Mouse (Mus musculus): ENCODE measurements at regions not wholly inside any gene's neighbourhood (a gene's known extent, or its start where the extent isn't known, plus 50 kb on each side); places are given as distances from the start of the nearest gene placed in this dataset.

DNA sequence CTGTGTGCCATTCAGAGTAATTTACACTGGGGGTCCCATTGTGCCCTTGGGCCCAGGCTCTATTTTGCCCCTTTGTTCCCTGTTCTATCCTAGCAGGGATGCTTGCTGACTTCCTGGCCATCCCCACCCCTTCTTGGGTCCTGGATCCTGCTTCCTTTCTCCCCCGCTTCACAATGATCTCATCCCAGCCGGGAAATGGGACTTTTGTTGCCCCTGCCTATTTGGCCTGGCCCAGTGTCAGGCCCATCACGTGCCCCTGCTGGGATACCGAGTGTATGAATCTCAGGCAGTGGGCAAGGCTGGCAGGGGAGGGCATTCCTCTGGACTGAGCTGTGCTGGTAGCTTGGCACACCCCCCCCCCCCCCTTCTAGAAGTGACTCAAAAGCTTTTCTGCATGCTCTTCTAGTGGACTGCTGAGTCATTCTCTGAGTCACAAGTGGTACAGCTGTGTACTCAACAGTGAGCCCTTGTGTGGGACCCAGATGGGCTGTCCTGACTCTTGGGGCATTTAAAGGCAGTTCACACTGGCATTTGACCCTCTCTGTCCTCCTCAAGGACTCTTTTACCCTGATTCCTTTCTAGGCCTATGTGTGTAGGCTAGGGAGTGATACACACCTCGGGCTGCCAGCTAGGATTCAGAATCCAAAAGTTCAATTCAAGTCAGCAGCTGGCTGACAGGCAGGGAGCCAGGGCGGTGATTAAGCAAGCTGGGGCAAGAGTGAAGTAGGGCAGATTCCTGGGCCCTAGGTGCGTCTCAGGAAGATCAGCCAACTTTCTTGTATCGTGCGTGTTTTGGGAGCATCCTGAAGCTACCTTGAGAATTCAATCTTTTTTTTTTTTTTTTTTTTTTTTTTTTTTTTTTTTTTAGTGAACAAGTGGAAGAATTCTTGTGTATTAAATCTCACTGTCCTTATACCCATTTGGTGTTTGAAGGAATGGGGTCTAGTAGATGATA is 1156.6 kb upstream of the A1bg start:
- ATAC-seq (ENCODE audit: low FRiP score): no peak
- no peak overlapping the region for H3K27ac ChIP-seq
- no peak overlapping the region for H3K9ac ChIP-seq
- H3K9me3 ChIP-seq (replicated peaks): no peaks in the 10 kb centered on the region
- no peaks in the 10 kb centered on the region for H3K4me1 ChIP-seq
- WGBS: 59% methylated on average over 9 of the region's 9 CpGs
- no peak overlapping the region for H3K4me2 ChIP-seq (replicated peaks)
- no peak overlapping the region for H3K4me3 ChIP-seq
- no peaks in the 10 kb centered on the region for H3K27me3 ChIP-seq
- H3K36me3 ChIP-seq: no peaks in the 10 kb centered on the region

DNA sequence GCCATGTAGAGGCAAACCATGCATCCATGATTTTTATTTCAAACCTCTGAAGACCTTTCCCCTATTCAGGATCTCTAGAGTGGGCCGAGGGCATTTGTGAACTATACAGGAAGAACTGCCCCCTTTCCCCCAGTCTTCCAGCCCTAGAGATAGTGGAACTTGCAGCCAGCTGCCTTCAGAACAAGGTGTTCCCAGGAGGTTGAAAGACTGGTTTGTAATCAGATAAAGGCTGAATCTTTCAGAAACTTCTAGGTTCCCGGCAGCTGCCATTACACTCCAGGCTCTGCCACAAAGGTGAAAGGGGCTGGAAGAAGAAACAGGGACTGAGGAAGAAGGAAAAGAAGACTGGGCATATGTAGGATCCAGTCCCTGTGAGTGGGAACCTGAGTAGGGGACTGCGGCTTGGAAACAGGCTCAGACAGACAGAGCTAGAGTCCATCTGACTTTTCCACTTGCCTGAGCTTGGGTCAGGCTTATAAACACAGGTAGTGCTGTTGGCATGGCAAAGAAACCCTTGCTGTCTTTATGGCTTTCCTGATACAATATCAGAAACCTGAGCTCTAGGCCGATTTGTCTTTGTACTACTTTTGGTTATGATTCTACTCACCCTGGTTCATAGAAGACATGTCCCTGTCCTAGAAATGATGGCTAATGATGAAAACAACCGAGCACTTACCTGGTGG is 1153.9 kb upstream of the A1bg start:
- no peak for ATAC-seq (ENCODE audit: low FRiP score)
- H3K36me3 ChIP-seq: no peaks in the 10 kb centered on the region
- H3K27me3 ChIP-seq: no peaks in the 10 kb centered on the region
- H3K9me3 ChIP-seq (replicated peaks): no peaks in the 10 kb centered on the region
- no peak overlapping the region for H3K4me3 ChIP-seq
- H3K27ac ChIP-seq: no peak overlapping the region
- no peak overlapping the region for H3K9ac ChIP-seq
- H3K4me1 ChIP-seq: no peaks in the 10 kb centered on the region
- WGBS: 89% methylated on average over 5 of the region's 5 CpGs
- H3K4me2 ChIP-seq (replicated peaks): no peak overlapping the region

DNA sequence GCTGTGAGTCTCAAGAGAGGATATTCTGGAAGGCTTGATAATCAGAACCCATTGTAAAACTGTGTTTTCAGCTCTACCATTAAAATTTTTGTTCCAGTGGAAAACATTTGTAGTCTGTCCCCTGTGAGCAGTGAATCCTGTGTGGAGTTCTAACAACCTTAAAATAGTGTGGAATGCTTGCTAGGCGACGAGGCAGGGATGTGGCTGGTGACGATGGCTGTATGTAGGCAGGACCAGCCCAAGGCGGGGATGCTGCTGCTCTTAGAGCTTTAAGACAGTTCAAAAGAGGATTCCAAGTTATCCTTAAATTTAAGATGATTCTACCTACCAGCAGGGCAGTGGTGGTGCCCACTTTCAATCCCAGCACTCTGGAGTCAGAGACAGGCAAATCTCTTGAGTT is 1151.9 kb upstream of the A1bg start:
- no peak for ATAC-seq (ENCODE audit: low FRiP score)
- Histone ChIP-seq H3K36me3 (no peaks in the 10 kb centered on the region), H3K9ac (no peak overlapping the region), H3K27me3 (no peaks in the 10 kb centered on the region), H3K4me2 (replicated peaks) (no peak overlapping the region), H3K4me3 (no peak overlapping the region), H3K9me3 (replicated peaks) (no peaks in the 10 kb centered on the region), H3K27ac (no peak overlapping the region), H3K4me1 (no peaks in the 10 kb centered on the region)
- WGBS: 94% methylated on average over 4 of the region's 4 CpGs

DNA sequence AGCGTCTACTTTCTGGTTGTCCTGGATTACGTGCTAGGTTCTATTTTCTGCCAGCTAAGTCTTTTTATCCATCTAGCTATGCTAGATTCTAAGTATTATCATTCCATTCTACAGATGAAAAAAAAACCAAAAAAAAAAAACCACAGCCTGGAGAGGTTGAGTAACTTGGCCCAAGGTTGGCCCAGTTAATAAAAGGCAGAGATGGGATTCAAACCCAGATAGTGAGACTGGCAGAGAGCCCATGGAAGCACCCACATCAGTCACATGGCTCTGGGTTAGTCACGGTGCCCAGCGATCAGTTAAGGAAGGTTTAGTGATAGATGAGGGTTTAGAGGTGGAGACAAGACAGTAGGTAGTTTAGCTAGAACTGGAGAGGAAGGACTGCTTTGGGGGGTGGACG is 1150.8 kb upstream of the A1bg start:
- Histone ChIP-seq H3K9me3 (replicated peaks) (no peaks in the 10 kb centered on the region), H3K4me1 (no peaks in the 10 kb centered on the region), H3K4me3 (no peak overlapping the region), H3K36me3 (no peaks in the 10 kb centered on the region), H3K27me3 (no peaks in the 10 kb centered on the region), H3K4me2 (replicated peaks) (no peak overlapping the region), H3K27ac (no peak overlapping the region), H3K9ac (no peak overlapping the region)
- WGBS: 96% methylated on average over 5 of the region's 5 CpGs
- ATAC-seq (ENCODE audit: low FRiP score): no peak

DNA sequence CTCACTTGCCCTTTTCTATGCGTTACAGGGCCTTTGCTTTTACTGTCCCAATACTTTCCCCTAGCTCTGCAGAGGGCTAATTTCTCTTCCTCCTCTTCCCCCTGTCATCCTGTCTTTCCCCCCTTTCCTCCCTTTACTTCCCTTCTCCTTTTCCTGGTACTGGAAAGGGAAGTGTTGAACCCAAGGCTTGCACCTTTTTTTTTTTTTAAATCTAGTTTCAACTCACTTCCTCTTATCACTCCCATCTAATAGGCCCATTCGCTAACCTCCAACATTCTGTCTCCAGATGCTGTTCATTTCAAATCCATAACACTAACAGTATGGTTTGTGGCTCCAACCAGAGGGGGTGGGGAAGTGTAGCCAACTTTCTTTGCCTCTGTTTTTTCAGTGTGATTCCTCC is 1148.5 kb upstream of the A1bg start:
- 87% methylated on average over 2 of the region's 2 CpGs for WGBS
- ATAC-seq (ENCODE audit: low FRiP score): no peak
- H3K4me2 ChIP-seq (replicated peaks): no peak overlapping the region
- H3K27me3 ChIP-seq: no peaks in the 10 kb centered on the region
- no peaks in the 10 kb centered on the region for H3K36me3 ChIP-seq
- no peaks in the 10 kb centered on the region for H3K9me3 ChIP-seq (replicated peaks)
- no peak overlapping the region for H3K4me3 ChIP-seq
- H3K27ac ChIP-seq: no peak overlapping the region
- H3K9ac ChIP-seq: no peak overlapping the region
- no peaks in the 10 kb centered on the region for H3K4me1 ChIP-seq

DNA sequence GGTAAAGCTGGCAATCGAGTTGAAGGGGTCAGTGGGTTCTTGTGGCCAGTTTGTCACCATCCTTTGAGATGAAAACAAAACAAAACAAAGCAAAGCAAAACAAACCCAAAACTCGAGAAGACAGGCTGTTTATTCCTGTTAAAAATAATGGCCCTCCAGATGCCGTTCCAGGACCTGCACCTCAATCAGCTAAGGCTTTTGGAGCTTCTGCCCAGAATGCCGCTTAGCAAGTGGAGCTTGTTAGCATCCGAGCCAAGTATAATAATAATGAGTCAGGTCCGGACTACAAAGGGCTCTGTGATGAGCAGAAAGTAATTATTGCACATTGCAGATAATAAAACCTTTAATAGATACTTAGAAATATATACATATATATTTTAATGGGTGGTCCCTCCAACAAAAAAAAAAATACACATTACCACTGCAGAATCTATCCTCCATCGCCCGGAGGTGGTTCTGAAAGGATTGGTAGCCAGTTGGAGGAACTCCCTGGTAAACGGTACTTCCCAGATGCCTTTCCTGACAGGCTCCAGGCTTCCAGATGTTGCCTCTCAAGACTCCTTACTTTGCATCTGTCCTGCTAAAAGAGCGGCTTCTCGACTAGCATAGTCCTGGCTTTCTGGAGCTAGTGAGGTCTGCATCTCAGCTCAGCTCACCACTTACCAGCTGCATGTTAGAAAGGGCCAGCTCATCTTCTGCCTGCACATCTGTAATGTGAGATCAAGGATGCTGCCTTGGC is 1145.8 kb upstream of the A1bg start:
- H3K9me3 ChIP-seq (replicated peaks): no peaks in the 10 kb centered on the region
- no peaks in the 10 kb centered on the region for H3K4me1 ChIP-seq
- H3K36me3 ChIP-seq: no peaks in the 10 kb centered on the region
- no peak overlapping the region for H3K27ac ChIP-seq
- H3K4me2 ChIP-seq (replicated peaks): no peak overlapping the region
- no peak for ATAC-seq (ENCODE audit: low FRiP score)
- H3K4me3 ChIP-seq: no peak overlapping the region
- no peaks in the 10 kb centered on the region for H3K27me3 ChIP-seq
- WGBS: 76% methylated on average over 11 of the region's 11 CpGs
- no peak overlapping the region for H3K9ac ChIP-seq

DNA sequence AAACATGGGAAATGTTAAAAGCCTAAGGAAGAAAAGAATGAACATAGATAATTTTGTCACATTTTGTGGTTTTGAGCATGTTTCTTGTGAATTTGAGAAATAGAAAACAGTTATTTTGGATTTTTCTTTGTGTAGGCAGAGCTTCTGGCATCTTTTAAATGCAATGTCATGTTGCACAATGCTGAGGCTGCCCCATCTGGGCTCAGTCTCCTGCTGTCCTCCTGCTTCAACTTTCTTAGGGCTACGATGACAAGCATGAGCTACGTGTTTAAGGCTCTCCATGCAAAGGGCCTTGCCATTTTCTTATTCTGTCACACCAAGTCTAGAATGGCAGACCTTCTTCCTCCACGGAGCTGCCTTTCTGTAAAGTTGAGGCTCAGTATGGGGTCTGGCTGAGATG is 1141.6 kb upstream of the A1bg start:
- no peaks in the 10 kb centered on the region for H3K4me1 ChIP-seq
- H3K4me2 ChIP-seq (replicated peaks): no peak overlapping the region
- no peaks in the 10 kb centered on the region for H3K36me3 ChIP-seq
- WGBS: 92% methylated on average over 3 of the region's 3 CpGs
- H3K9me3 ChIP-seq (replicated peaks): no peaks in the 10 kb centered on the region
- H3K9ac ChIP-seq: no peak overlapping the region
- H3K27me3 ChIP-seq: no peaks in the 10 kb centered on the region
- H3K4me3 ChIP-seq: no peak overlapping the region
- H3K27ac ChIP-seq: no peak overlapping the region
- no peak for ATAC-seq (ENCODE audit: low FRiP score)

DNA sequence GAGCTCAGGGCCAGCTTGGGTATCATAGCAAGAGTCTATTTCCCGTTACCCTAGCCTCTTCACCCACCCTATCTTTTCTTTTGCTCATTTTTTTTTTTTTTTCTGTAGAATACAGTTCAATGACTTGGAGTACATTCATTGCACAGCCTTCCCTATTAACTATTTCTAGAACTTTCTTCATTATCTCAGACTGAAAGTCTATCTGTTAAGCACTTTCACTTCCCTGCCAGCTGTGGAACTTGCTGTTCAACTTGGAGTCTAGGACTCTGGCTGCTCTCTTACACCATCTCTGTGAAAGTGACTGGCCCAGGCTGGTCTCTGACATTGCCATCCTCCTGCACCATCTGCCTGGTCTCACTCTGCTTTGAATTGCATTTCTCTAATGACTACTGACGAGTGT is 1134.6 kb upstream of the A1bg start:
- no peak overlapping the region for H3K4me3 ChIP-seq
- no peak overlapping the region for H3K27ac ChIP-seq
- H3K27me3 ChIP-seq: no peaks in the 10 kb centered on the region
- WGBS: 81% methylated on average over 2 of the region's 2 CpGs
- H3K4me2 ChIP-seq (replicated peaks): no peak overlapping the region
- no peaks in the 10 kb centered on the region for H3K4me1 ChIP-seq
- no peaks in the 10 kb centered on the region for H3K36me3 ChIP-seq
- H3K9ac ChIP-seq: no peak overlapping the region
- no peak for ATAC-seq (ENCODE audit: low FRiP score)
- no peaks in the 10 kb centered on the region for H3K9me3 ChIP-seq (replicated peaks)

DNA sequence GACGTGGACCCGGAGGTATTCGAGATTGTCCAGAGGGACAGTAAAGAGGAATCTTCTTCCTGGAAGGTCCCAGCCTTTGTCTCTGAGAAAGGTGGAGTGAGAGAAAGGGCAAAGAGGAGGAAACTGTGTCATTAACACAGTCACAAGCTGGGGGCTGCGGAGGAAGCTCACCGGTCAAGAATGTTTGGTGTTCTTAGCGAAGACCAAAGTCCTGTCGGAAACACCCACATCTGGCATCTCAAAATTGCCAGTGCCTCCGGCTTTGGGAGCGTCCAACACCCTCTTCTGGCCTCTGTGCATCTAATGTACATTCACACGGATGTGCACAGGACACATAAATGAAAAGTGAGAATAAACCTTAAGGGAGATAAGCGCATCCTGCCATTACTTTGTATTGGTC is 1134.1 kb upstream of the A1bg start:
- H3K9ac ChIP-seq: no peak overlapping the region
- WGBS: 88% methylated on average over 11 of the region's 11 CpGs
- no peak for ATAC-seq (ENCODE audit: low FRiP score)
- H3K4me1 ChIP-seq: no peaks in the 10 kb centered on the region
- no peak overlapping the region for H3K4me3 ChIP-seq
- H3K9me3 ChIP-seq (replicated peaks): no peaks in the 10 kb centered on the region
- H3K27ac ChIP-seq: no peak overlapping the region
- H3K27me3 ChIP-seq: no peaks in the 10 kb centered on the region
- H3K4me2 ChIP-seq (replicated peaks): no peak overlapping the region
- H3K36me3 ChIP-seq: no peaks in the 10 kb centered on the region

DNA sequence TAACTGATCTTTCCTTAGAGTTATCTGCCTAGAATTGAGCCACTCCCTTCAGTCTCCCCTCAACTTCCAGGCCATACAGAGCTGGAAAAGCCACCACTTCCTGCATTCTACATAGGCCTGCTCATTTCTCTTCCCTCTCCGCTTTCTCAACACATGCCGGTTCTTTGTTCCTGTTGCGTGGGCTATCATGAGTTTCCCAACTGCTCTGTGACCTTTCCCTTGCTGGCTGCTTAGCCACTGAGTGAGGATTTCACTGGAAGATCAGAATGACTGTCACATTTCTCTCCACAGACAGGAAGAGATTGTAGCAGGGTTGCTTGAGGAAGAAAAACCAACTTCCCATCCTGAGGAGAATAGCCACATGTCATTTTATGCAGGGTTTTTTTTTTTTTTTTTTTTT is 1133.6 kb upstream of the A1bg start:
- H3K4me2 ChIP-seq (replicated peaks): no peak overlapping the region
- no peak for ATAC-seq (ENCODE audit: low FRiP score)
- H3K27me3 ChIP-seq: no peaks in the 10 kb centered on the region
- H3K36me3 ChIP-seq: no peaks in the 10 kb centered on the region
- no peaks in the 10 kb centered on the region for H3K9me3 ChIP-seq (replicated peaks)
- H3K4me1 ChIP-seq: no peaks in the 10 kb centered on the region
- no peak overlapping the region for H3K9ac ChIP-seq
- 90% methylated on average over 3 of the region's 3 CpGs for WGBS
- no peak overlapping the region for H3K4me3 ChIP-seq
- no peak overlapping the region for H3K27ac ChIP-seq

DNA sequence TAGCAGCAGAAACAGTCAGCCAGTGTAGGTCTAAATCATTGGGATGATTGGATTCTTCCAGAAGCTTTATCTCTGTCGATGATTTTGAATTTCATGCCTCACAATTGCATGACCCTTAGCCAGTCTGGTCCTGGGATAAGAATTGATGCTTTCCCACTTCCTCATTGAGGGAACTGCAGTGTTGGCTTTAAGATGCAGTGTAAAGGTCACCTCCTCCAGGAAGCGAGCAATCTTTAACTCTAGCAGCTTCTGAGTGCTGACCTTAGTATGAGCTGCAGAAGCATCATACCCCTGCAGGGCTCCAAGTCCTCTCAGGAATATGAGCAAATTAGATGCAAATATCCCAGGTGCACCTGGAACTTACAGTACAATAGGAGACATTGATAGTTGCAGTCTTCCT is 1132.2 kb upstream of the A1bg start:
- no peaks in the 10 kb centered on the region for H3K9me3 ChIP-seq (replicated peaks)
- 84% methylated on average over 2 of the region's 2 CpGs for WGBS
- ATAC-seq (ENCODE audit: low FRiP score): no peak
- H3K27me3 ChIP-seq: no peaks in the 10 kb centered on the region
- H3K27ac ChIP-seq: no peak overlapping the region
- H3K9ac ChIP-seq: no peak overlapping the region
- H3K4me3 ChIP-seq: no peak overlapping the region
- no peak overlapping the region for H3K4me2 ChIP-seq (replicated peaks)
- H3K36me3 ChIP-seq: no peaks in the 10 kb centered on the region
- no peaks in the 10 kb centered on the region for H3K4me1 ChIP-seq

DNA sequence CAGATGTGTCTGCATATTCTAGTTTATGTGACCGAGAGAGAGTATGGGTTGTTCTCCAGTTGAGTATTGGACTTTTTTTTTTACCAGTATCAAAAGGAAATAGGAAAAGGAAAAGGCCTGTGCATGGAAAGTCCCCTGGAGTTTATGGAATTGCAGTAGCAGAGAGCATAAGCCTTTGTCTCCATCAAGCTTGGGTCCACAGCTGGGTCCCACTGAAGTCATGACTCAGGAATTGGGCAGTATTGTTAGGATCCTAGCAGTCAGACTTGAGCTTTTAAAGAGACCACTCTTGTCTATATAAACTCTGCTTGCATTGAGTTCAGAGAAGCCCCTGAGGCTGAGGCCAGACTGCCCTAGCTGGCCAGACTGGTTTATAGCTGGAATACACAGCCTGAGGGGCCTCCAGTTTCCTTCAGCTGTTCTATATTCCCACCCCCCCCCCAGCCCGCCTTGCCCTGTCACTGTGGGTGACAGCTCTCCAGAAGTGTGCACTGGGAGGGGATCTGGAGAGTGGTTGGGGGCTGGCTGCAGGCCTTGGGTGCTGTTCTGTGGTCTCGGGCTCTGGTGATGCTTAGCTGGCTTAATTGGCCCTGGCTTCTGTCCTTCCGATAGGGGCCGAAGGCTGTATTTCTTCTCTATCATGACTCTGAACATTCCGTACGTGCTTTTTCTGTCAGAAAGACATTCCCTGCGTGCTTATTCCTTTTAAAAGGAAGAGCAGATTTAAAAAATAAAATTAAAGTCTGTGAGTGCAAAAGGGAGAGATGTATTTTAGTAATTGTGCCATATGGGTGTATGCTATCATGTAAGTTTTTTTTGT is 1130.8 kb upstream of the A1bg start:
- Histone ChIP-seq H3K4me2 (replicated peaks) (no peak overlapping the region), H3K36me3 (no peaks in the 10 kb centered on the region), H3K9ac (no peak overlapping the region), H3K27ac (no peak overlapping the region), H3K4me3 (no peak overlapping the region), H3K9me3 (replicated peaks) (no peaks in the 10 kb centered on the region), H3K27me3 (no peaks in the 10 kb centered on the region), H3K4me1 (no peaks in the 10 kb centered on the region)
- no peak for ATAC-seq (ENCODE audit: low FRiP score)
- WGBS: 80% methylated on average over 8 of the region's 8 CpGs
